Mouse (Mus musculus): Measurements from ENCODE around the gene Cops2.

The Cops2 gene

GRCm38 (mm10) chr2:125781978-125782718, 76.8 kb downstream of the Cops2 start:
- DNase-seq (ENCODE audit: low spot score) = no peak

GRCm38 (mm10) chr2:125781006-125781405, 77.9 kb downstream of the Cops2 start:
- no peak for DNase-seq (ENCODE audit: low spot score)

Data from yolk sac, embryonic 10.5 days (tissue).